Mouse (Mus musculus) liver, embryonic 14.5 days (tissue): ENCODE measurements at regions not wholly inside any gene's neighbourhood (a gene's known extent, or its start where the extent isn't known, plus 50 kb on each side); places are given as distances from the start of the nearest gene placed in this dataset.

Experiments used
- ATAC-seq: fragments of 200-750 bp; cut with Nextera tagmentation; 2 replicates; pipeline ENCODE4 v1.8.0; 2017; ENCODE audit warnings: moderate number of reproducible peaks, mild to moderate bottlenecking, moderate library complexity; ENCODE audit not compliant: insufficient read depth
- DNase-seq, 3 experiments: peaks; one replicate each; pipeline ENCODE4 v3.0.0-alpha.2; 2012 to 2013; ENCODE audit warnings: low read depth in 3 of 3, low spot score in 3 of 3
- H3K27ac ChIP-seq: fragments of 300-500 bp; sonication (generic); 2 replicates; pipeline ENCODE4 v1.5.1; 2014; ENCODE audit warnings: moderate library complexity, mild to moderate bottlenecking, control low read depth, inconsistent platforms
- H3K27me3 ChIP-seq: fragments of 300-500 bp; sonication (generic); 2 replicates; pipeline ENCODE4 v1.6.1; 2014; ENCODE audit warnings: mild to moderate bottlenecking, low read length, moderate library complexity; ENCODE audit not compliant: control insufficient read depth, insufficient read depth
- H3K36me3 ChIP-seq: fragments of 300-500 bp; sonication (generic); replicated peaks from 2 replicates; pipeline ENCODE4 v1.6.1; 2014; ENCODE audit warnings: low read depth; ENCODE audit not compliant: control insufficient read depth, insufficient read depth
- H3K4me1 ChIP-seq, 2 experiments: fragments of 200-500 bp in 1 of 2; fragments of 300-500 bp in 1 of 2; sonication (generic) in 1 of 2; replicated peaks; 2 replicates each; pipeline ENCODE4 v1.6.1; 2012 to 2014; ENCODE audit warnings: antibody characterized with exemption in 1 of 2, inconsistent platforms in 1 of 2, low read length in 1 of 2; ENCODE audit not compliant: control insufficient read depth in 2 of 2, insufficient read depth in 2 of 2
- H3K4me2 ChIP-seq: fragments of 300-500 bp; sonication (generic); 2 replicates; pipeline ENCODE4 v1.6.1; 2014; ENCODE audit warnings: low read depth, mild to moderate bottlenecking, control low read depth, moderate library complexity
- H3K4me3 ChIP-seq, 2 experiments: fragments of 200-500 bp in 1 of 2; fragments of 300-500 bp in 1 of 2; sonication (generic) in 1 of 2; 2 replicates each; pipeline ENCODE4 v1.5.1; 2012 to 2014; ENCODE audit warnings: low read depth in 2 of 2, low read length in 2 of 2, mild to moderate bottlenecking in 2 of 2, control low read depth in 1 of 2, inconsistent platforms in 1 of 2, moderate library complexity in 1 of 2; ENCODE audit not compliant: insufficient read depth in 1 of 2
- H3K9ac ChIP-seq: fragments of 300-500 bp; sonication (generic); replicated peaks from 2 replicates; pipeline ENCODE4 v1.6.1; 2014; ENCODE audit warnings: mild to moderate bottlenecking, control low read depth, moderate library complexity
- H3K9me3 ChIP-seq: fragments of 300-500 bp; sonication (generic); 2 replicates; pipeline ENCODE4 v1.6.1; 2016; ENCODE audit warnings: low read length, mixed read lengths; ENCODE audit not compliant: control insufficient read depth
- CTCF ChIP-seq: IDR thresholded peaks from 2 replicates; pipeline ENCODE4 v1.5.1; 2016; ENCODE audit warnings: antibody characterized with exemption, low read depth, control low read depth
- EP300 ChIP-seq: IDR thresholded peaks from 2 replicates; pipeline ENCODE4 v1.6.1; 2016; ENCODE audit warnings: antibody characterized with exemption, low read depth
- WGBS: fragments of 180-500 bp; shearing (Covaris S2); extraction: QIAGEN DNeasy Blood & Tissue Kit; methylation state at CpG from one replicate; pipeline ENCODE4 v1.1.7; 2014; ENCODE audit not compliant: insufficient replicate concordance; 5-methylcytosine and 5-hydroxymethylcytosine counted together

DNA sequence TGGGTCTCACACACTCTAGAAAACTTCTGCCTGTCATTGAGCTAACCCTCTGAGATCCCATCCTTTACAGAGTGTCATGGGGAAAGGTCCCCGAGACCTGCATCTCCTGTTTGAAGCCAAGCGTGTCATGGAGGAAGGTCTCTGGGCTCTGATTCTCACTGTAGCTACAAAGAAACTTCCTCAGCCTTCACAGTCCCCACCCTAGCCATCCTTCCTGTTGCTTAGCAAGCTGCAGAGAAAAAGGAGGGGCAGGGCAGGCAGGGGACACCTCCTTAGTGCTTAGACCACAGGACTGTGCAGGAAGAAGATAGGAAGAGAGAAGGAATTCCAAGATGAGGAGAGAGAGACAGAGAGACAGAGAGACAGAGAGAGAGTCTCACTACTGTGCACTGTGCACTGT lies 74.6 kb upstream of the Tgfbr2 start:
- 35% methylated on average over 2 of the region's 2 CpGs for WGBS
- Histone ChIP-seq H3K9ac (no peak overlapping the region), H3K27ac (no peak overlapping the region), H3K36me3 (no peaks in the 10 kb centered on the region), H3K4me2 (no peak overlapping the region), H3K4me3 (no peak overlapping the region), H3K27me3 (no peaks in the 10 kb centered on the region), H3K4me1 (no peaks in the 10 kb centered on the region), H3K9me3 (no peaks in the 10 kb centered on the region)
- DNase-seq (no peak), ATAC-seq (no peak)
- no peak for TF ChIP-seq CTCF
- TF ChIP-seq EP300, result no peak

DNA sequence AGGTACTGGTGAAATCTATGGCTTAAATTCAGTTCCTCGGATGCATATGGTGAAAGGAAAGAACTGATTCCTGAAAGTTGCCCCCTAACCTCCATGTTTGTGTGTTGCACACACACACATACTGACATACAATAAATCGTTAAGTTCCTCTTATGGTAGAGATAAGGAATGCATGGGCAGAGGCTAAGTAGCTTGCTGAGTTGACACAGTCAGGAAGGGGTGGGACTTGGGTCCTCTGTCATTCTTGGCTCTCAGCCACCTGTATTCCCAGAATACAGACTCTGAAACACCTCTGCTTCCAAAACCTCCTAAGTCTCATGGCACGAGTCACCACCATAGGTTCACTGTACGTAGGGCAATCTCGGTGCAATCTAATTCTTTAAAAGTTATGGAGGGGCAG lies 70.0 kb upstream of the Tgfbr2 start:
- Histone ChIP-seq H3K27me3 (no peaks in the 10 kb centered on the region), H3K4me1 (no peaks in the 10 kb centered on the region), H3K27ac (no peak overlapping the region), H3K4me2 (no peak overlapping the region), H3K9ac (no peak overlapping the region), H3K36me3 (no peaks in the 10 kb centered on the region), H3K9me3 (no peaks in the 10 kb centered on the region), H3K4me3 (no peak overlapping the region)
- WGBS, result 46% methylated on average over 5 of the region's 5 CpGs
- ATAC-seq (no peak), DNase-seq (no peak)
- TF ChIP-seq EP300, result no peak
- TF ChIP-seq CTCF, result no peak

DNA sequence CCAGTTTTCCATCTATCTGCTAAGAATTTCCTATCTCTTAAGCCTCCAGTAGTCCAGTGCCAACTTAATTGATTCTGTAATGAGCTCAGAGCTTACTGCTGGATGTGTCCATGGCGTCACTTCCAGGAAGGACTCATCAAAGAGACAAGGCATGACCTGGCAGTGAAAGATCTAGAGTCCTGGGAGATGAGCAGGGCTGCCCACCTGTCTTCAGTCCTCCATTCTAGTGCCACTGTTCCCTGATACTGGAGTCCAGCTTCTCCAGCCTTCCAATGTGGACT lies 69.4 kb upstream of the Tgfbr2 start:
- Histone ChIP-seq H3K36me3 (no peaks in the 10 kb centered on the region), H3K4me1 (no peaks in the 10 kb centered on the region), H3K9me3 (no peaks in the 10 kb centered on the region), H3K27me3 (no peaks in the 10 kb centered on the region), H3K9ac (no peak overlapping the region), H3K4me2 (no peak overlapping the region), H3K4me3 (no peak overlapping the region), H3K27ac (no peak overlapping the region)
- TF ChIP-seq CTCF, result no peak
- no peak for TF ChIP-seq EP300
- no peak for DNase-seq
- 42% methylated on average over 1 of the region's 1 CpGs for WGBS
- ATAC-seq, result no peak

DNA sequence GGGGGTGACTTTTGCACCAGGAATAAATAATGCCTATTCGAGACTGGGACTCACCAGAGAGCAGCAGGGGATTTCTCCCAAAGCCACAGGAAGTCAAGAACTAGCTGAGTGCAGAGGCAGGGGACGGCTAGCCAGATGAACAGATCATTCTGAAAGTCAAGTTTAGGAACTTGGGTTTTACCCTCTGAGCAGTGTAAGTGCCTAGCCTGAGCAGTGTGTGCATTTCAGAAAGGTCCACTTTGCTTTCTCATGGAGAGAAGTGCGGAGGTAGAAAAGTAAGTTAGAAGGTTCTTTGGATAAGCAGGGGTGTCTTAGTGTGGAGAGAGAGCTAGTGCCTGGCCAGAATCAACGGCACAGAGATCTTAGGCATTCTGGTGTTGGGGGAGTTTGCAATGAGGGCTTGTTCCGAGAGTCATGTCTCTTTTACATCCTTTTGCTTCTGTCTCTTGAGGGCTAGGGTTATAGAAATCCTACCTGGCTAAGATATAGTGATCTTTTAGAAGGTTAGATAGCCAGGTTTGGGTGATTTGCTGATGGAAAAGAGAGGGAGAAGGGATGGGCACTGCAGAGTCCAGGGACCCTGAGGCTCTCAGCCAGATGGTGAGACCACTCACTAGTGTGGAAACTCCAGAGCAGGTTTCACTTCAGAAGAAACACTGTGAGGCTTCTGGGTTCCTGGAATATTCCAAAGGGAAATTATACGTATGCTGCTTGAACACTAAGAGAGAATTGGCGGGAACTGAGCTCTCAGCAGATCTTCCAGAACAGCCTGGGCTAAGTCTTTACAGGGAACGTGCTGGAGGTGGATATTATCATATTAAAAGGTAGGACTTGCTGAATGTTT lies 68.8 kb upstream of the Tgfbr2 start:
- ATAC-seq (no peak), DNase-seq (no peak)
- WGBS, result 46% methylated on average over 8 of the region's 8 CpGs
- no peaks in the 10 kb centered on the region for H3K36me3 ChIP-seq
- H3K9me3 ChIP-seq, result no peaks in the 10 kb centered on the region
- no peak overlapping the region for H3K9ac ChIP-seq
- no peak overlapping the region for H3K4me3 ChIP-seq
- no peaks in the 10 kb centered on the region for H3K4me1 ChIP-seq
- no peak overlapping the region for H3K27ac ChIP-seq
- TF ChIP-seq CTCF, result no peak
- no peak for TF ChIP-seq EP300
- H3K27me3 ChIP-seq, result no peaks in the 10 kb centered on the region
- no peak overlapping the region for H3K4me2 ChIP-seq

DNA sequence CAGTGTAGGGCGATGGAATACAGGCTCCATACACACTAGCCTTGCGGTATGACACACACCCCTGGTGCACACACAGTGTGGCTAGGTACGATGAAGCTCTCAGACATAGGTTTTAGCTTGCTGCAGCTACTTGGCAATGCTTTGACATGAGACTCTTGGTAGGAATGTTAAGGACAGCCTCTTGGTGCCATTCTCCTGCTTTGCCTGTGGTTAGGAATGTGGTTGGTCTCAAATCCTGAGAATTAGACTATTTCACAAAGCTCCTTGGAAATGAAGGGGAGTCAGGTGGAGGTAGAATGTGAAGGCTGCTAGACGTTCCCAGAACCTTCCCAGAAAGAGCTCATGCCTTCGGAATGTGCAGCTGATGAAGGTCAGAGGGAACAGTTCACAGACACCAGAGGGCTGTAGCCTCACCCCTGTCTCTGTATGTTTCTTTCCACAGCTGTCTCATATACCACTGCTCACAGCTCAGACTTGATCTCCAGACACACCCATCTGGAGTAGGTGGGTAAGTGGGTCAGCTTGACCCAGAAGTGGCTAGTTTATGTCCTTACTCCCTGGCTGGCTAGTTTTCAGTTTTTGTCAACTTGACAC lies 66.9 kb upstream of the Tgfbr2 start:
- no peak overlapping the region for H3K4me2 ChIP-seq
- ATAC-seq (no peak), DNase-seq (no peak)
- no peaks in the 10 kb centered on the region for H3K4me1 ChIP-seq
- WGBS, result 65% methylated on average over 5 of the region's 5 CpGs
- TF ChIP-seq EP300, result no peak
- no peak for TF ChIP-seq CTCF
- H3K27me3 ChIP-seq, result no peaks in the 10 kb centered on the region
- H3K4me3 ChIP-seq, result no peak overlapping the region
- no peak overlapping the region for H3K9ac ChIP-seq
- no peak overlapping the region for H3K27ac ChIP-seq
- no peaks in the 10 kb centered on the region for H3K9me3 ChIP-seq
- H3K36me3 ChIP-seq, result no peaks in the 10 kb centered on the region
